Mouse (Mus musculus): Measurements from ENCODE around the gene Egr2. TPM values are rescaled to one million over a fixed set of nuclear protein-coding genes. Genes with fewer than 3 reads are reported as not detected.
A peak's percentile ranks its signal among the peaks of the same experiment; 100 is the strongest.

The Egr2 gene
- polyA plus RNA-seq, 1 experiment from 2014 or later, result 0.97 TPM

GRCm38 (mm10) chr10:67548877-67549731 lies 13.8 kb downstream of the Egr2 start, which contains the start of gene Ado:
Gene Ado (minus strand): TSS chr10:67548955.
- ATAC-seq (ENCODE audit: low FRiP score, low TSS enrichment), result peak; percentile 93
- WGBS, result under 1% methylated on average over 74 of the region's 79 CpGs
- peak within 1 kb of the TSS; percentile 94 for H3K4me2 ChIP-seq (replicated peaks; ENCODE audit: low read depth, low read length)
- H3K4me1 ChIP-seq (ENCODE audit: control insufficient read depth, insufficient read depth, low read length), result peaks cover 24% of the 10 kb centered on the region; the same call in 1 of the 2 replicates
- peak within 1 kb of the TSS; percentile 69 for H3K4me3 ChIP-seq (ENCODE audit: low read length)
- peaks cover 3% of the 10 kb centered on the region; the same call in 1 of the 2 replicates for H3K36me3 ChIP-seq (ENCODE audit: control insufficient read depth, insufficient read depth, low read length)
- peak within 1 kb of the TSS; percentile 92 for H3K27ac ChIP-seq (ENCODE audit: low read depth, low read length)
- peak within 1 kb of the TSS; percentile 84 for H3K9ac ChIP-seq (ENCODE audit: low read depth, low read length)
- H3K27me3 ChIP-seq (ENCODE audit: control insufficient read depth, insufficient read depth, low read length), result no peaks in the 10 kb centered on the region
- no peaks in the 10 kb centered on the region for H3K9me3 ChIP-seq (ENCODE audit: control insufficient read depth, low read length)

GRCm38 (mm10) chr10:67558053-67558452 lies 22.8 kb downstream of the Egr2 start:
- Histone ChIP-seq H3K4me2 (replicated peaks; ENCODE audit: low read depth, low read length) (no peak overlapping the region), H3K27me3 (ENCODE audit: control insufficient read depth, insufficient read depth, low read length) (no peaks in the 10 kb centered on the region), H3K9ac (ENCODE audit: low read depth, low read length) (no peak overlapping the region), H3K27ac (ENCODE audit: low read depth, low read length) (no peak overlapping the region), H3K36me3 (ENCODE audit: control insufficient read depth, insufficient read depth, low read length) (no peaks in the 10 kb centered on the region), H3K4me3 (ENCODE audit: low read length) (no peak overlapping the region), H3K9me3 (ENCODE audit: control insufficient read depth, low read length) (no peaks in the 10 kb centered on the region), H3K4me1 (ENCODE audit: control insufficient read depth, insufficient read depth, low read length) (no peaks in the 10 kb centered on the region)
- no peak for ATAC-seq (ENCODE audit: low FRiP score, low TSS enrichment)
- WGBS, result 77% methylated on average over 4 of the region's 4 CpGs

- H3K4me2 ChIP-seq (replicated peaks; ENCODE audit: low read depth, low read length), result no peak overlapping the region
- H3K4me1 ChIP-seq (ENCODE audit: control insufficient read depth, insufficient read depth, low read length), result no peaks in the 10 kb centered on the region
- ATAC-seq (ENCODE audit: low FRiP score, low TSS enrichment), result no peak
- H3K36me3 ChIP-seq (ENCODE audit: control insufficient read depth, insufficient read depth, low read length), result no peaks in the 10 kb centered on the region
- 55% methylated on average over 13 of the region's 13 CpGs for WGBS
- no peak overlapping the region for H3K9ac ChIP-seq (ENCODE audit: low read depth, low read length)
- H3K27me3 ChIP-seq (ENCODE audit: control insufficient read depth, insufficient read depth, low read length), result no peaks in the 10 kb centered on the region
- H3K4me3 ChIP-seq (ENCODE audit: low read length), result no peak overlapping the region
- H3K9me3 ChIP-seq (ENCODE audit: control insufficient read depth, low read length), result no peaks in the 10 kb centered on the region
- no peak overlapping the region for H3K27ac ChIP-seq (ENCODE audit: low read depth, low read length)
These were observed 24.6 kb downstream of the Egr2 start for GRCm38 (mm10) chr10:67559765-67560394.

- Histone ChIP-seq H3K27me3 (ENCODE audit: control insufficient read depth, insufficient read depth, low read length) (no peaks in the 10 kb centered on the region), H3K4me1 (ENCODE audit: control insufficient read depth, insufficient read depth, low read length) (no peaks in the 10 kb centered on the region), H3K36me3 (ENCODE audit: control insufficient read depth, insufficient read depth, low read length) (no peaks in the 10 kb centered on the region), H3K4me2 (replicated peaks; ENCODE audit: low read depth, low read length) (no peak overlapping the region), H3K27ac (ENCODE audit: low read depth, low read length) (no peak overlapping the region), H3K9ac (ENCODE audit: low read depth, low read length) (no peak overlapping the region), H3K4me3 (ENCODE audit: low read length) (no peak overlapping the region), H3K9me3 (ENCODE audit: control insufficient read depth, low read length) (no peaks in the 10 kb centered on the region)
- 77% methylated on average over 1 of the region's 1 CpGs for WGBS
- ATAC-seq (ENCODE audit: low FRiP score, low TSS enrichment), result no peak
These were observed 25.9 kb downstream of the Egr2 start for GRCm38 (mm10) chr10:67561185-67561584.

GRCm38 (mm10) chr10:67564509-67564908 lies 29.2 kb downstream of the Egr2 start:
- no peak overlapping the region for H3K4me2 ChIP-seq (replicated peaks; ENCODE audit: low read depth, low read length)
- H3K4me3 ChIP-seq (ENCODE audit: low read length), result no peak overlapping the region
- no peaks in the 10 kb centered on the region for H3K9me3 ChIP-seq (ENCODE audit: control insufficient read depth, low read length)
- H3K27ac ChIP-seq (ENCODE audit: low read depth, low read length), result no peak overlapping the region
- H3K9ac ChIP-seq (ENCODE audit: low read depth, low read length), result no peak overlapping the region
- H3K4me1 ChIP-seq (ENCODE audit: control insufficient read depth, insufficient read depth, low read length), result no peaks in the 10 kb centered on the region
- ATAC-seq (ENCODE audit: low FRiP score, low TSS enrichment), result no peak
- WGBS, result 93% methylated on average over 7 of the region's 7 CpGs
- no peaks in the 10 kb centered on the region for H3K36me3 ChIP-seq (ENCODE audit: control insufficient read depth, insufficient read depth, low read length)
- no peaks in the 10 kb centered on the region for H3K27me3 ChIP-seq (ENCODE audit: control insufficient read depth, insufficient read depth, low read length)

- H3K4me2 ChIP-seq (replicated peaks; ENCODE audit: low read depth, low read length), result no peak overlapping the region
- no peak overlapping the region for H3K9ac ChIP-seq (ENCODE audit: low read depth, low read length)
- no peaks in the 10 kb centered on the region for H3K4me1 ChIP-seq (ENCODE audit: control insufficient read depth, insufficient read depth, low read length)
- WGBS, result 82% methylated on average over 8 of the region's 8 CpGs
- H3K4me3 ChIP-seq (ENCODE audit: low read length), result no peak overlapping the region
- H3K27ac ChIP-seq (ENCODE audit: low read depth, low read length), result no peak overlapping the region
- H3K27me3 ChIP-seq (ENCODE audit: control insufficient read depth, insufficient read depth, low read length), result no peaks in the 10 kb centered on the region
- H3K9me3 ChIP-seq (ENCODE audit: control insufficient read depth, low read length), result no peaks in the 10 kb centered on the region
- no peaks in the 10 kb centered on the region for H3K36me3 ChIP-seq (ENCODE audit: control insufficient read depth, insufficient read depth, low read length)
- ATAC-seq (ENCODE audit: low FRiP score, low TSS enrichment), result no peak
These were observed 30.8 kb downstream of the Egr2 start for GRCm38 (mm10) chr10:67566104-67566503.

GRCm38 (mm10) chr10:67569539-67569938 lies 34.3 kb downstream of the Egr2 start:
- Histone ChIP-seq H3K9ac (ENCODE audit: low read depth, low read length) (no peak overlapping the region), H3K36me3 (ENCODE audit: control insufficient read depth, insufficient read depth, low read length) (no peaks in the 10 kb centered on the region), H3K27ac (ENCODE audit: low read depth, low read length) (no peak overlapping the region), H3K4me1 (ENCODE audit: control insufficient read depth, insufficient read depth, low read length) (no peaks in the 10 kb centered on the region), H3K4me3 (ENCODE audit: low read length) (no peak overlapping the region), H3K4me2 (replicated peaks; ENCODE audit: low read depth, low read length) (no peak overlapping the region), H3K27me3 (ENCODE audit: control insufficient read depth, insufficient read depth, low read length) (no peaks in the 10 kb centered on the region), H3K9me3 (ENCODE audit: control insufficient read depth, low read length) (no peaks in the 10 kb centered on the region)
- no peak for ATAC-seq (ENCODE audit: low FRiP score, low TSS enrichment)
- WGBS, result 64% methylated on average over 7 of the region's 7 CpGs

GRCm38 (mm10) chr10:67571443-67571842 lies 36.2 kb downstream of the Egr2 start:
- H3K4me1 ChIP-seq (ENCODE audit: control insufficient read depth, insufficient read depth, low read length), result no peaks in the 10 kb centered on the region
- H3K9ac ChIP-seq (ENCODE audit: low read depth, low read length), result no peak overlapping the region
- 90% methylated on average over 14 of the region's 14 CpGs for WGBS
- no peak overlapping the region for H3K27ac ChIP-seq (ENCODE audit: low read depth, low read length)
- H3K4me2 ChIP-seq (replicated peaks; ENCODE audit: low read depth, low read length), result no peak overlapping the region
- H3K27me3 ChIP-seq (ENCODE audit: control insufficient read depth, insufficient read depth, low read length), result no peaks in the 10 kb centered on the region
- H3K9me3 ChIP-seq (ENCODE audit: control insufficient read depth, low read length), result no peaks in the 10 kb centered on the region
- no peak for ATAC-seq (ENCODE audit: low FRiP score, low TSS enrichment)
- H3K4me3 ChIP-seq (ENCODE audit: low read length), result no peak overlapping the region
- H3K36me3 ChIP-seq (ENCODE audit: control insufficient read depth, insufficient read depth, low read length), result no peaks in the 10 kb centered on the region

GRCm38 (mm10) chr10:67573310-67573709 lies 38.0 kb downstream of the Egr2 start:
- H3K27ac ChIP-seq (ENCODE audit: low read depth, low read length), result no peak overlapping the region
- no peak overlapping the region for H3K9ac ChIP-seq (ENCODE audit: low read depth, low read length)
- no peaks in the 10 kb centered on the region for H3K27me3 ChIP-seq (ENCODE audit: control insufficient read depth, insufficient read depth, low read length)
- no peak overlapping the region for H3K4me3 ChIP-seq (ENCODE audit: low read length)
- H3K9me3 ChIP-seq (ENCODE audit: control insufficient read depth, low read length), result no peaks in the 10 kb centered on the region
- no peaks in the 10 kb centered on the region for H3K36me3 ChIP-seq (ENCODE audit: control insufficient read depth, insufficient read depth, low read length)
- WGBS, result 71% methylated on average over 8 of the region's 8 CpGs
- H3K4me1 ChIP-seq (ENCODE audit: control insufficient read depth, insufficient read depth, low read length), result no peaks in the 10 kb centered on the region
- no peak for ATAC-seq (ENCODE audit: low FRiP score, low TSS enrichment)
- no peak overlapping the region for H3K4me2 ChIP-seq (replicated peaks; ENCODE audit: low read depth, low read length)
